Mouse (Mus musculus) small intestine, adult 2 months (tissue): ENCODE results near the gene Faah.

ENCODE experiments used
- CTCF ChIP-seq: fragments of 200-500 bp; IDR thresholded peaks from 2 replicates; pipeline ENCODE4 v1.5.1; 2012; ENCODE audit warnings: low read depth, mild to moderate bottlenecking, control low read depth, inconsistent platforms, low read length, moderate library complexity, mixed read lengths; ENCODE audit not compliant: insufficient replicate concordance, insufficient read length; ENCODE audit errors: extremely low read depth
- POLR2A ChIP-seq: fragments of 200-500 bp; IDR thresholded peaks from 2 replicates; pipeline ENCODE4 v1.6.1; 2012; ENCODE audit warnings: low read depth, mild to moderate bottlenecking, control low read depth, inconsistent platforms, low read length, moderate library complexity

DNA sequence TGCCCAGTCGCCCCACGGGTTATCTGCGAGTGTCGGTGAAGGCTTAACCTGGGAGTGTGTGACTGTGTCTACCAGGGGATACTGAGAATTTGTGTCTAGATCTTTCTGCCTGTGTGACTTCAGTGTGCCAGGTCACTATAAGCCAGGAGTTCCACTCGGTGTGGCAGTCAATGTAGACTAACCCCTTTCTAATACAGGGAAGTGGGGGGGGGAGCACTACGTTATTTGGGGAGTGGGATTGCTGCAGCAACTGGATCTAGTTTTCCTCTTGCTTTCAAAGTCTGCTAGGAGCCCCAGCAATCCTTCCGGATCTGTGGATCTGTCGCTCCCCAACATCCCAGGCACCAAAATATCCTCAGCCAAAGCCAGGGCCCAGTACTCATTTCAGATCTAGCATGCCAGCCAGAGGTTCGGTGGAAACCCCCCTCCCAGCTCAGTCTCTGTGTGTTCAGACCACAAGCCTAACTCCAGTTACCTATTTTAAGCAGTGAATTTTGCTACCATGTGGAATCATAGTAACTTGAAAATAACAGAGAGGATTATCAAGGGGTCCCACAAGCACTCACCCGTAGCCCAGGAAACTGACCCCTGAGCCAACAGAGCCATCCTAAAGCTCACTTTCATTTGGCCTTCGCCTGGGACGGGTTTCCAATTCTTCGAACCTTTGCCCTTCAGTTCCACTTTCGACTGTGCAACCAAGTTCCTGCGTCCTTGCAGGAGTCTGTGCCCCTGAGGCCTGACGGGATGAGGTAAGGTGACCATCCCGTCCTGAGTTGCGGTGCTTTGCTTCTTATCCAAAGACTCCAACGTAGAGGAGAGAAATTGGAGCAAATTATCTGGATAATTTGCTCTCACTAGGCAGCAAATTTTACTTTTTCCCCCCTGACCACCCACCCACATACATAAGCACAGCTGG lies 80.4 kb downstream of the Faah start:
- TF ChIP-seq CTCF (no peak), POLR2A (no peak)
